In genomic region chr3:75320999-75321398, GRCm38 (mm10) we compare ENCODE assay signal across 27 mouse cellular contexts. TPM values are rescaled to one million over a fixed set of nuclear protein-coding genes. Genes with fewer than 3 reads are reported as not detected.
DNase-seq lines count a peak whose midpoint lies in the region; ATAC-seq lines count a peak whose summit lies in the region.
"Had no signal": no experiment of that assay in that cellular context is flagged by ENCODE, and none has a peak within 500 bp of the region (broad histone marks: within the 10 kb centered on the region; RNA-seq: fewer than 3 reads in every experiment).

No protein-coding gene starts in this region.

- no peak for ATAC-seq in megakaryocyte-erythroid progenitor cell, adult 5-6 weeks (replicated peaks; ENCODE audit: low FRiP score, low TSS enrichment, poor library complexity, severe bottlenecking)
- ATAC-seq in hindbrain, embryonic 12.5 days (ENCODE audit: low FRiP score), result no peak
- ATAC-seq: forebrain, embryonic 13.5 days; hindbrain, postnatal 0 days; lung, postnatal 0 days had no signal

- H3K4me1 ChIP-seq in hindbrain, embryonic 12.5 days, result no peaks in the 10 kb centered on the region
- H3K4me1 ChIP-seq: forebrain, embryonic 13.5 days; liver, embryonic 15.5 days had no signal

- H3K27ac ChIP-seq in hindbrain, embryonic 12.5 days, result no peak overlapping the region
- H3K27ac ChIP-seq: forebrain, embryonic 13.5 days; gastrocnemius, adult 2 months; hindbrain, postnatal 0 days; liver, embryonic 15.5 days had no signal

- WGBS in hindbrain, embryonic 12.5 days, result 84% methylated on average over 4 of the region's 4 CpGs

- H3K4me3 ChIP-seq in hindbrain, embryonic 12.5 days, result no peak overlapping the region
- H3K4me3 ChIP-seq: forebrain, embryonic 13.5 days; gastrocnemius, adult 2 months; liver, embryonic 15.5 days had no signal

- no peak overlapping the region for H3K4me2 ChIP-seq in hindbrain, embryonic 12.5 days (replicated peaks)
- H3K4me2 ChIP-seq: forebrain, embryonic 13.5 days; liver, embryonic 15.5 days had no signal

- no peaks in the 10 kb centered on the region for H3K27me3 ChIP-seq in hindbrain, embryonic 12.5 days
- H3K27me3 ChIP-seq: forebrain, embryonic 13.5 days; liver, embryonic 15.5 days had no signal

- H3K9ac ChIP-seq in hindbrain, embryonic 12.5 days, result no peak overlapping the region
- H3K9ac ChIP-seq: forebrain, embryonic 13.5 days; liver, embryonic 15.5 days had no signal

- intact Hi-C loops in left cerebral cortex, postnatal 10 days (cut with DNase I), result no loop called here

- no peaks in the 10 kb centered on the region for H3K9me3 ChIP-seq in hindbrain, embryonic 12.5 days (replicated peaks)
- H3K9me3 ChIP-seq: forebrain, embryonic 13.5 days; liver, embryonic 15.5 days had no signal

- H3K36me3 ChIP-seq in hindbrain, embryonic 12.5 days, result no peaks in the 10 kb centered on the region
- H3K36me3 ChIP-seq: liver, embryonic 15.5 days had no signal

- peak; percentile 7 for DNase-seq in left cerebral cortex, adult 11 months (ENCODE audit: low spot score)
- no peak for DNase-seq in left cerebral cortex, postnatal 10 days (ENCODE audit: extremely low spot score in 1 of 2, low spot score in 2 of 2)
- peak; percentile 20 to 56 for DNase-seq in frontal cortex, postnatal 36 days (ENCODE audit: low spot score in 2 of 2)
- peak; percentile 17 to 39 for DNase-seq in layer of hippocampus, postnatal 36 days
- peak; percentile 24 for DNase-seq in right cerebral cortex, postnatal 25 days
- no peak for DNase-seq in lung, postnatal 36 days
- DNase-seq: cerebellum, postnatal 36 days; gastrocnemius, adult 2 months; heart, postnatal 4 days; kidney, adult 9 months; kidney, postnatal 36 days; spleen, adult 18-20 months; thymus, adult 2 months had no signal

RNA-seq across cellular contexts. Expression of gene Serpini2, which starts 51.1 kb away (rescaled TPM):
- total RNA-seq in left cerebral cortex, postnatal 10 days (2021), result not detected
- not detected for total RNA-seq in layer of hippocampus, postnatal 36 days (2021)
- total RNA-seq in megakaryocyte-erythroid progenitor cell, adult 5-6 weeks (2014; fragmentation: Nextera tagmentation), result not detected in 2 replicates
- total RNA-seq in megakaryocyte-erythroid progenitor cell, adult 5-6 weeks (2017), result not detected in 2 replicates
- not detected in 2 replicates for polyA plus RNA-seq in hindbrain, embryonic 12.5 days (2016; fragmentation: Nextera tagmentation; extraction: Ambion mirVana)
- total RNA-seq: adrenal gland, adult 18-20 months; ES-E14; gastrocnemius, adult 2 months; granulocyte monocyte progenitor cell, adult 5-6 weeks; heart, postnatal 4 days; hindbrain, postnatal 0 days; monocyte, adult 5-6 weeks had no signal
- polyA plus RNA-seq: forebrain, embryonic 13.5 days; heart, embryonic 14.5 days; hindbrain, postnatal 0 days; limb, embryonic 14.5 days; liver, embryonic 15.5 days; lung, postnatal 0 days; neural tube, embryonic 14.5 days; stomach, embryonic 14.5 days; thymus, adult 2 months had no signal

Comparison
In these comparisons a context has a peak if more than half of its experiments do, and no peak if none do; other contexts are left out.
1. DNase-seq: peak in left cerebral cortex, adult 11 months (single experiment), frontal cortex, postnatal 36 days (2 of 2), layer of hippocampus, postnatal 36 days (2 of 2) and right cerebral cortex, postnatal 25 days (single experiment); none in left cerebral cortex, postnatal 10 days (0 of 2) and lung, postnatal 36 days (single experiment).